Mouse (Mus musculus) T-helper 1 cell (primary cell): ENCODE measurements around the gene 1700019D03Rik.

Experiments
- in situ Hi-C: fragments of 300-600 bp; cut with MboI, MseI; formaldehyde crosslinking; loops from one replicate; pipeline ENCODE4 v1.15.1; 2025; ENCODE audit warnings: high pct_unique_total_duplicates

The 1700019D03Rik gene

GRCm38 (mm10) chr1:53020079-53020478 lies at the start of gene 1700019D03Rik:
TSS of gene 1700019D03Rik (minus strand) at chr1:53020179.
- in situ Hi-C loops, result loop anchor here (10.0 kb wide), 1 partner anchor 1855 kb away; no protein-coding TSS in a partner anchor

- in situ Hi-C loops, result no loop called here
These were observed 43.9 kb upstream of the 1700019D03Rik start for GRCm38 (mm10) chr1:53063921-53064320.

GRCm38 (mm10) chr1:53061871-53062608 lies 42.1 kb upstream of the 1700019D03Rik start:
- in situ Hi-C loops, result no loop called here

GRCm38 (mm10) chr1:53061340-53061739 lies 41.4 kb upstream of the 1700019D03Rik start, which contains the start of gene Mstn:
TSS of gene Mstn (plus strand) at chr1:53061640.
- in situ Hi-C loops, result no loop called here

- in situ Hi-C loops, result no loop called here
These were observed 40.5 kb upstream of the 1700019D03Rik start for GRCm38 (mm10) chr1:53060499-53060898.

GRCm38 (mm10) chr1:53059106-53059505 lies 39.1 kb upstream of the 1700019D03Rik start:
- in situ Hi-C loops, result loop anchor here (5.0 kb wide), 1 partner anchor 303 kb away; no protein-coding TSS in a partner anchor

GRCm38 (mm10) chr1:53053087-53054022 lies 33.4 kb upstream of the 1700019D03Rik start:
- in situ Hi-C loops, result no loop called here

- in situ Hi-C loops, result no loop called here
These were observed 29.9 kb upstream of the 1700019D03Rik start for GRCm38 (mm10) chr1:53049763-53050427.

GRCm38 (mm10) chr1:53037443-53037871 lies 17.5 kb upstream of the 1700019D03Rik start:
- in situ Hi-C loops, result no loop called here

GRCm38 (mm10) chr1:53032550-53032949 lies 12.6 kb upstream of the 1700019D03Rik start:
- in situ Hi-C loops, result no loop called here

- in situ Hi-C loops, result no loop called here
These were observed 1.1 kb downstream of the 1700019D03Rik start for GRCm38 (mm10) chr1:53018746-53019505.

GRCm38 (mm10) chr1:53015606-53016005 lies 4.4 kb downstream of the 1700019D03Rik start:
- in situ Hi-C loops, result no loop called here

- in situ Hi-C loops, result no loop called here
These were observed 5.3 kb downstream of the 1700019D03Rik start for GRCm38 (mm10) chr1:53014716-53015115.

- in situ Hi-C loops, result no loop called here
These were observed 33.3 kb downstream of the 1700019D03Rik start for GRCm38 (mm10) chr1:52986692-52987091.

GRCm38 (mm10) chr1:52973198-52973597 lies 46.8 kb downstream of the 1700019D03Rik start:
- in situ Hi-C loops, result no loop called here

- in situ Hi-C loops, result no loop called here
These were observed 48.0 kb downstream of the 1700019D03Rik start for GRCm38 (mm10) chr1:52971881-52972503.

GRCm38 (mm10) chr1:52964581-52964980 lies 55.4 kb downstream of the 1700019D03Rik start:
- in situ Hi-C loops, result loop anchor here (10.0 kb wide), 1 partner anchor 130 kb away; no protein-coding TSS in a partner anchor

- in situ Hi-C loops, result loop anchor here (10.0 kb wide), 1 partner anchor 132 kb away; no protein-coding TSS in a partner anchor
These were observed 56.9 kb downstream of the 1700019D03Rik start for GRCm38 (mm10) chr1:52963097-52963496.

GRCm38 (mm10) chr1:52960191-52960590 lies 59.8 kb downstream of the 1700019D03Rik start:
- in situ Hi-C loops, result loop anchor here (10.0 kb wide), 1 partner anchor 135 kb away; no protein-coding TSS in a partner anchor

- in situ Hi-C loops, result no loop called here
These were observed 63.2 kb downstream of the 1700019D03Rik start for GRCm38 (mm10) chr1:52956746-52957145.
